Mouse (Mus musculus) left cerebral cortex, postnatal 25 days (tissue): ENCODE data around the gene Gm12253. TPM values are rescaled to one million over a fixed set of nuclear protein-coding genes. Genes with fewer than 3 reads are reported as not detected.

ENCODE experiments used
- DNase-seq, 2 experiments: peaks; one replicate each; pipeline ENCODE4 v3.0.0; 2022; ENCODE audit warnings: low spot score in 2 of 2, mixed read lengths in 1 of 2
- intact Hi-C: fragments of 180-260 bp; cut with DNase I; formaldehyde crosslinking; loops from one replicate; pipeline ENCODE4 v1.15.1; 2025
- total RNA-seq, 2 experiments: library from RNA; stranded (reverse); gene quantifications; 2 replicates each; pipeline ENCODE4 v1.2.3; 2021

Gm12253 gene
- not detected for total RNA-seq

DNA sequence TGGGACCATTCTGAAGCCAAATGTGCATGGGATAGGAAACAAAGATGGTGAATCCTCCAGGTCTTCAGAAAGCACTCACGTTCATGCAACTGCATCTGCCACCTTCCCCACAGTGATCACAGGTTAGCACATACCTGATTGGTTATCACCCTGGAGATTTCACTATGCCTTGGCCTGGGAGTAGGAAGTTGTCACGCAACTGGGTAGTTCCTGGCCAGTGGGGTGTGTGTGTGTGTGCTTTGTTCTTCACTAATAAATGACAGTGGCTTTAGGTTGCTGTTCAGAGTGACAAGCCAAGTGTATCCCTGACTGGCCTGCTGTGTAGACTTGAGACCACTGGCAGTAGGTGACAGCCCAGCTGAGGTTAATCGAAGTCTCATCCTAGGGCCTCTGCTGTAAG, at the start of gene Gm12253:
Gene Gm12253 (plus strand): TSS at position 301 of the 400 bp plus-strand sequence.
- no peak for DNase-seq
- intact Hi-C loops, result no loop called here

DNA sequence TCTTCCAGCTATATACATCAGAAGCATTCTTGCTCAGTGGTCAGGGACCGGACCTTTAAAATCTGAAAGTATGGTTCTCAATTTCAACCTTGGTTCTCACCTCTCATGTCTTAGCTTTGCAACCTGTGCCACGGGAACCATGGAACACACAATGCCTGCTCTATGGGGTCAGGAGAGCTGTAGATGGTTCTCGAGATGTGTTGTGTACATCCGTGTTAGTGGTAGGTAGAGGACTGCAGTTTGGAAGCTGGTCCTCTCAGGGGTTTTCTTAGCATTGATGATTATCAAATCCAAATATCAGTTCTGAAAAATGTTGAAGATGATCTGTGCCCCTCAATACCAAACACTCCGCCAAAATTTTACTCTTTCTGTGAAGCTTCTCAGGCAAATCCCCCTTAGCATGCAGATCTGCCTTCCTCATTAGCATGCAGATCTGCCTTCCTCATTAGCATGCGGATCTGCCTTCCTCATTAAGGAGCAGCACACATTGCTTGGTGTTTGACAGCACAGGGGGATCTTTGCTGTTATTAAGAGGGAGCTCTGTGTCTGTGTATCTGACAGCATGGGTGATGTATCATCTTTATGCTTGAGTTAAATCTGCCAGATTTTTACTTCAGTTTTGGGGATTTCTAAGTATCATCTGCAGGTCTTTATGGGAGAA, 32.2 kb upstream of the Gm12253 start:
- intact Hi-C loops, result loop anchor here (5.0 to 10.0 kb wide), 3 partner anchors 95 to 515 kb away; partner anchors contain the start of genes Btnl10 and Olfr332
- no peak for DNase-seq

DNA sequence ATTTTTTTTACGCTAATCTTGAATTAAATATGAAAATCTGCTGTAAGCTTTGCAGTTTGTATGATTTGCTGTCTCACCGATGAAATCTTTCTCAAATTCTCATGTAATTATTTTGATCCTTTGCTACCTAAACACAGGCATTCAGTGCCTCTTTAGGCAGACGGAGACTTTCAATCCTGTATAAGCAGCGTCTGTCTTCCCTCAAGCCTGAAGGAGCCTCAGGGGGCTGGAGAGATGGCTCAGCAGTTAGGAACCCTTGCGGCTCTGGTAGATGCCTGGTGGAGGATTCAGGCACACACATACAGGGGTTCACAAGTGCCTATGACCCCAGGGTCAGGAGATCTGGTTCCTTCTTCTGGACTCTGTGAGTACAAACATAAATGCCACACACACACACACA, 31.7 kb upstream of the Gm12253 start:
- DNase-seq, result no peak
- intact Hi-C loops, result loop anchor here (5.0 to 10.0 kb wide), 3 partner anchors 94 to 514 kb away; partner anchors contain the start of genes Btnl10 and Olfr332

DNA sequence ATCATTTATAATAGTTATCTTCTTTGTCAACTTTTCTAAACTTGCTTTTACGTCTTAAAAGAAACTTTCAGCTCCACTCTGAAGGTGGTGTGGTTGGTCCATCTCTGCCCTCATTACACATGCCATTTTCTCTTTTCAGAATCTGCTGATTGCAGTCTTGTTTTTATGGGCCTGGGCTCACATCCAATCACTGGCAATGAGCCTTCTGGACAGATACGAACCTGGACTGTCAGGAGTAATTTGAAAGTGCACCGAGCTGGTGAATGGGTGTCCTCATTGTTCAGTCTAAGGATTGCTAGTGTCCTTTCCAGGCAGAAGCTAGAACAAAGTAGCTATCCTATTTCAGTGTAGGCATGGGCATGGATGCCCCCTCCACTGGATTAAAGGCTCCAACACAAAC, 24.3 kb upstream of the Gm12253 start:
- DNase-seq, result no peak
- intact Hi-C loops, result loop anchor here (10.0 kb wide), 2 partner anchors 87 to 507 kb away; partner anchors contain the start of genes Btnl10 and Olfr332

DNA sequence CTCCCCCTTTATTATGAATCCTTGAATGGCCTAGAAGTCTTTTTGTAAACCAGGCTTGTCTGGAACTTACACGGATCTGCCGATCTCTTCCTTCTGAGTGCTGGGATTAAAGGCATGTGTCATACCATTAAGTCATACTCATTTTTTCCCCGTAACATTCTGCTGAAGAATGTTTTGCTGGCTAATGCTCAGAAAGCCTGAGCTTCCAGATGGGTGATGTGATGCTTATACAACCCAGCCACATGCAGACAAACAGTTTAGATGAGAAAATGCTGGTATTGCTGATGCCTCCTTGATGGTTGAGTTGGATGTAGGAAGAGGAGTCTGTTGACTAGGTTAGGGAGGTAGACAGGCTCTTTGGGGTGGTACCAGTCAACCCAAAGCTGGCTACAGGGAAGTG, 14.0 kb upstream of the Gm12253 start:
- intact Hi-C loops, result no loop called here
- peak in 1 of 2 experiments; percentile 6 for DNase-seq

DNA sequence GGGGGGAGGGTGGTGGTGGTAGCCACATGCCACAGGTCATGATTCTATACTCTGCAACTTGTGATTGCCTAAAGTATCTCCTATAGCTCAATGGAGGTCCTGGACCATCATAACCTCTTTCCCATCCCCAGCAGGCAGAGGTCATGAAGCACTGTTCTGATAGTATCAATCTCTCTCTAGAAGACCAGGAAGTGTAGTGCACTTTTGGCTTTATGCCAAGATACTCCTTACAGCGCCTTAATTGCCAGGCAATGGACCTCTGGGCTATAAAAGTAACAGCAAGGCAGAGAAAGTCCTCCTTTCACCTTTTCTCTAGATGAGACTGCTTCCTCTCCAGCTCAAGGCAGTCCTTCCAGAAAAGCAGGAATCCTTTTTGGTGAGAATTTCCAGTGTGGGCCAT, 11.5 kb upstream of the Gm12253 start, which contains the start of gene 1810065E05Rik:
Gene 1810065E05Rik (plus strand): TSS at position 297 of the 400 bp plus-strand sequence.
- no peak for DNase-seq
- intact Hi-C loops, result no loop called here

DNA sequence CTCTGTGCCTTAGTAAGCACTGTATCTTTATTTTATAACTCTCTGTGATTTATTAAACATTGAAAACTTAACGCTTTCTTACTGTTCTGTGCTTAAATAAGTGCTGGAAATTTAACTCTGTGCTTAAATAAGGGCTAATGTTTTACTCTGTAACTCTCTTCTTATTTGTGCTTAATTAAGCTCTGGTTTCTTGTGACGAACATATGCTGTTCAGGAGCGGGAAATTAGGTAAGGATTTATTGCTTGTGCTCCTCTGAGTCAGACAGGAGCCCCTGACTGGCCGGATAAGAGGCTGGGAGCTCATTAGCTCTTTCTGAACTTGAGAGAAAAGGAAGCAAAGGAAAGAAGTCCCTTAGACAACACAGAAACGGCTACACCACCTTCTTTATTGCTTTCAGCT, 5.5 kb downstream of the Gm12253 start:
- intact Hi-C loops, result no loop called here

DNA sequence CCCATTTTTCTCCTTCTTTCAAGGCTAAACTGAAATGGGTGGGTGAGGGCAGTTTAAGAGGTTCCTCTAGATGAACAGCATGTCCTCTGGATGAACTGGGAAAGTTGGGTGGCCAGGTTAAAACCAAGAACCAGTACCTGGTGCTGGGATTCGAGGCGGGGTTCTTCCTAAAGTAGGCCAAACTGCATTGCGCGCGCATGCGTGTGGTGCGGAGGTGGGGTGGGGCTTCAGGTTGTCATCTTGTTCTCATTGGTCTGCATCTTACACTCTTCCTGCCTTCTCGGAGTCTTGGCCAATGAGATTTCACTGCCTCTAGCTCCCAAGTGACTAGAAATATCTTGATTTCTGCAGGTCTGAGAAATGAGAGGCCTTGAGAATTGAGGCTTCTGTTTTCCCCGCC, 20.4 kb downstream of the Gm12253 start, which contains the start of gene Lypd9:
Gene Lypd9 (minus strand): TSS at position 165 of the 400 bp plus-strand sequence.
- no peak for DNase-seq
- intact Hi-C loops, result no loop called here

More for the DNA sequence above, 5.5 kb downstream of the Gm12253 start:
- no peak for DNase-seq

DNA sequence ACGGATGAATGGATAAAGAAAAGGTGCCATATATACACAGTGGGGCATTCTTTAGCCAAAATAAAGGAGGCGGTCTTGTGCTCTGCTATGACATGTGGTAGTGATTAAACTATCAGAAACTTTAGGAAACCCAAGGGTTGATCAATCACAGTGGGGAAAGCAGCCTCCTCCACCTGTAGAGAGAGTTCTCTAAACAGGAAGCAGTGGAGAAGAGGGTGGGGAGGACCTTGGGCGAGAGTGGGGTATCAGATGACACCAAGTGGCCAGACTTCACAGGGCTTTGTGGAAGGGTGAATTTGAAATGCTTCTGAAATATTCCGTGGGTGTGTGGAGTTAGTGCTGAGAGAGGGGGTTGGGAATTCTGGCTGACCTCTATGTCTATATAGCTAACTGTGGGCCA, 21.2 kb downstream of the Gm12253 start:
- intact Hi-C loops, result no loop called here

DNA sequence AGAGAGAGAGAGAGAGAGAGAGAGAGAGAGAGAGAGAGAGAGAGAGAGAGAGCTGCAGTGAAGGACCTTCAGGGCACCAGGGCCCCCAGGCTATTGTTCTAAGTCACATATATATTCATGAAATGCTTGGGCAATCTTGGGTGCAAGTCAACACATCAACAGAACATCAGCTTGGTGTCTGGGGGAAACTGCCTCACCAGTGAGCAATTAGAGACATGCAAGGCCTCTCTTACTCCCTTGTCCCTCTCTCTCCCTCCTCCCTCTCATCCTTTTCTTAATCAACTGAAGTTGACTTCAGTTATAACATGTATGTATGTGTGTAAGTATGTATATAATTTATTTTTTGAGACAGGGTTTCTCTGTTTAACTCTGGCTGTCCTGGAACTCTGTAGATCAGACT, 29.8 kb downstream of the Gm12253 start, which contains the start of gene Olfr30:
Gene Olfr30 (minus strand): TSS at position 101 of the 400 bp plus-strand sequence.
- intact Hi-C loops, result no loop called here
- no peak for DNase-seq

More for the DNA sequence above, 21.2 kb downstream of the Gm12253 start:
- DNase-seq, result no peak

Other genes with a start within 250 kb of the Gm12253 start
- 1 to 10 TPM; 2.5 to 3.2 TPM for gene Igtp, start 233.0 kb upstream of the Gm12253 start, total RNA-seq
- gene Irgm2, start 232.9 kb upstream of the Gm12253 start, total RNA-seq, result 1 to 10 TPM; 1.8 to 2.8 TPM
- gene 4930438A08Rik, start 157.8 kb upstream of the Gm12253 start, total RNA-seq, result not detected
- gene Zfp692, start 125.5 kb upstream of the Gm12253 start, total RNA-seq, result 10 to 100 TPM; 20.9 to 24.2 TPM
- gene Zfp672, start 102.2 kb upstream of the Gm12253 start, total RNA-seq, result 10 to 100 TPM; 47.2 to 52.2 TPM
- 10 to 100 TPM; 62.2 to 62.5 TPM for gene Sh3bp5l, start 101.8 kb upstream of the Gm12253 start, total RNA-seq
- not detected for gene Lypd8, start 53.5 kb upstream of the Gm12253 start, total RNA-seq
- not detected for gene 1810065E05Rik, start 11.4 kb upstream of the Gm12253 start, total RNA-seq
- gene Lypd9, start 20.4 kb downstream of the Gm12253 start, total RNA-seq, result not detected
- gene Olfr30, start 29.7 kb downstream of the Gm12253 start, total RNA-seq, result not detected
- gene Olfr332, start 60.0 kb downstream of the Gm12253 start, total RNA-seq, result not detected
- not detected for gene Olfr331, start 70.0 kb downstream of the Gm12253 start, total RNA-seq
- not detected for gene Olfr330, start 102.3 kb downstream of the Gm12253 start, total RNA-seq
- gene Olfr329-ps, start 113.9 kb downstream of the Gm12253 start, total RNA-seq, result not detected
- gene Olfr328, start 123.1 kb downstream of the Gm12253 start, total RNA-seq, result under 1 TPM; 0.21 TPM
- not detected for gene Olfr224, start 138.0 kb downstream of the Gm12253 start, total RNA-seq
- gene Olfr325, start 145.2 kb downstream of the Gm12253 start, total RNA-seq, result not detected
- not detected for gene Olfr324, start 162.6 kb downstream of the Gm12253 start, total RNA-seq
- gene 2210407C18Rik, start 183.5 kb downstream of the Gm12253 start, total RNA-seq, result not detected
- not detected for gene Olfr323, start 197.9 kb downstream of the Gm12253 start, total RNA-seq
- gene Trim58, start 207.9 kb downstream of the Gm12253 start, total RNA-seq, result not detected
- not detected for gene Olfr322, start 226.2 kb downstream of the Gm12253 start, total RNA-seq
- gene Olfr320, start 248.5 kb downstream of the Gm12253 start, total RNA-seq, result not detected